Mouse (Mus musculus): ENCODE data around the gene Rbms3. TPM values are rescaled to one million over a fixed set of nuclear protein-coding genes. Genes with fewer than 3 reads are reported as not detected.

Gene Rbms3
- polyA plus RNA-seq, 1 experiment from 2014 or later, result 13.1 TPM

GRCm38 (mm10) chr9:117030837-117031236 is 598.9 kb downstream of the Rbms3 start:
- Histone ChIP-seq H3K9ac (ENCODE audit: low read depth, low read length) (no peak overlapping the region), H3K4me3 (ENCODE audit: low read depth, low read length) (no peak overlapping the region), H3K36me3 (ENCODE audit: control insufficient read depth, insufficient read depth) (no peaks in the 10 kb centered on the region), H3K9me3 (ENCODE audit: control insufficient read depth) (no peaks in the 10 kb centered on the region), H3K27ac (ENCODE audit: low read depth, low read length) (no peak overlapping the region), H3K27me3 (replicated peaks; ENCODE audit: control insufficient read depth, insufficient read depth, low read length) (no peaks in the 10 kb centered on the region), H3K4me2 (replicated peaks; ENCODE audit: low read depth) (peak overlapping the region; percentile 30), H3K4me1 (replicated peaks; ENCODE audit: control insufficient read depth, insufficient read depth, low read length) (no peaks in the 10 kb centered on the region)
- TF ChIP-seq CTCF (IDR thresholded peaks at IDR 0.05; ENCODE audit: low read depth), result peak; percentile 26; the same call in 1 of the 2 replicates
- peak; percentile 61 for ATAC-seq
- WGBS, result under 1% methylated on average over 6 of the region's 6 CpGs

- Histone ChIP-seq H3K4me1 (replicated peaks; ENCODE audit: control insufficient read depth, insufficient read depth, low read length) (no peaks in the 10 kb centered on the region), H3K27ac (ENCODE audit: low read depth, low read length) (no peak overlapping the region), H3K4me3 (ENCODE audit: low read depth, low read length) (no peak overlapping the region), H3K36me3 (ENCODE audit: control insufficient read depth, insufficient read depth) (no peaks in the 10 kb centered on the region), H3K9me3 (ENCODE audit: control insufficient read depth) (no peaks in the 10 kb centered on the region), H3K9ac (ENCODE audit: low read depth, low read length) (no peak overlapping the region), H3K4me2 (replicated peaks; ENCODE audit: low read depth) (no peak overlapping the region), H3K27me3 (replicated peaks; ENCODE audit: control insufficient read depth, insufficient read depth, low read length) (no peaks in the 10 kb centered on the region)
- 77% methylated on average over 1 of the region's 1 CpGs for WGBS
- no peak for ATAC-seq
- peak; percentile 33; the same call in 1 of the 2 replicates for TF ChIP-seq CTCF (IDR thresholded peaks at IDR 0.05; ENCODE audit: low read depth)
Measured at GRCm38 (mm10) chr9:117029953-117030352, 599.8 kb downstream of the Rbms3 start.

GRCm38 (mm10) chr9:117028586-117028985 is 601.1 kb downstream of the Rbms3 start:
- H3K36me3 ChIP-seq (ENCODE audit: control insufficient read depth, insufficient read depth), result no peaks in the 10 kb centered on the region
- H3K27me3 ChIP-seq (replicated peaks; ENCODE audit: control insufficient read depth, insufficient read depth, low read length), result no peaks in the 10 kb centered on the region
- WGBS, result 93% methylated on average over 4 of the region's 4 CpGs

GRCm38 (mm10) chr9:117022086-117022485 is 607.6 kb downstream of the Rbms3 start:
- ATAC-seq, result no peak
- Histone ChIP-seq H3K27ac (ENCODE audit: low read depth, low read length) (no peak overlapping the region), H3K4me2 (replicated peaks; ENCODE audit: low read depth) (no peak overlapping the region), H3K36me3 (ENCODE audit: control insufficient read depth, insufficient read depth) (no peaks in the 10 kb centered on the region), H3K27me3 (replicated peaks; ENCODE audit: control insufficient read depth, insufficient read depth, low read length) (no peaks in the 10 kb centered on the region), H3K9ac (ENCODE audit: low read depth, low read length) (no peak overlapping the region), H3K9me3 (ENCODE audit: control insufficient read depth) (no peaks in the 10 kb centered on the region), H3K4me1 (replicated peaks; ENCODE audit: control insufficient read depth, insufficient read depth, low read length) (peaks cover 3% of the 10 kb centered on the region; the same call in 1 of the 2 replicates), H3K4me3 (ENCODE audit: low read depth, low read length) (no peak overlapping the region)
- WGBS, result 88% methylated on average over 6 of the region's 6 CpGs
- TF ChIP-seq CTCF (IDR thresholded peaks at IDR 0.05; ENCODE audit: low read depth), result 0 out of 2 replicates have a peak, but pooled peaks have one; percentile 8

More at GRCm38 (mm10) chr9:117028586-117028985, 601.1 kb downstream of the Rbms3 start:
- Histone ChIP-seq H3K9ac (ENCODE audit: low read depth, low read length) (no peak overlapping the region), H3K4me3 (ENCODE audit: low read depth, low read length) (no peak overlapping the region), H3K27ac (ENCODE audit: low read depth, low read length) (no peak overlapping the region), H3K4me2 (replicated peaks; ENCODE audit: low read depth) (no peak overlapping the region), H3K4me1 (replicated peaks; ENCODE audit: control insufficient read depth, insufficient read depth, low read length) (no peaks in the 10 kb centered on the region), H3K9me3 (ENCODE audit: control insufficient read depth) (no peaks in the 10 kb centered on the region)
- no peak for ATAC-seq
- TF ChIP-seq CTCF (IDR thresholded peaks at IDR 0.05; ENCODE audit: low read depth), result no peak

- H3K9ac ChIP-seq (ENCODE audit: low read depth, low read length), result no peak overlapping the region
- H3K27me3 ChIP-seq (replicated peaks; ENCODE audit: control insufficient read depth, insufficient read depth, low read length), result no peaks in the 10 kb centered on the region
- no peaks in the 10 kb centered on the region for H3K9me3 ChIP-seq (ENCODE audit: control insufficient read depth)
- peaks cover 3% of the 10 kb centered on the region; the same call in 1 of the 2 replicates for H3K4me1 ChIP-seq (replicated peaks; ENCODE audit: control insufficient read depth, insufficient read depth, low read length)
- no peak overlapping the region for H3K27ac ChIP-seq (ENCODE audit: low read depth, low read length)
- no peak overlapping the region for H3K4me2 ChIP-seq (replicated peaks; ENCODE audit: low read depth)
- H3K36me3 ChIP-seq (ENCODE audit: control insufficient read depth, insufficient read depth), result no peaks in the 10 kb centered on the region
- H3K4me3 ChIP-seq (ENCODE audit: low read depth, low read length), result no peak overlapping the region
- ATAC-seq, result no peak
- no peak for TF ChIP-seq CTCF (IDR thresholded peaks at IDR 0.05; ENCODE audit: low read depth)
- 86% methylated on average over 3 of the region's 3 CpGs for WGBS
Measured at GRCm38 (mm10) chr9:117021506-117021905, 608.2 kb downstream of the Rbms3 start.

- no peaks in the 10 kb centered on the region for H3K27me3 ChIP-seq (replicated peaks; ENCODE audit: control insufficient read depth, insufficient read depth, low read length)
- no peak overlapping the region for H3K4me3 ChIP-seq (ENCODE audit: low read depth, low read length)
- TF ChIP-seq CTCF (IDR thresholded peaks at IDR 0.05; ENCODE audit: low read depth), result no peak
- no peaks in the 10 kb centered on the region for H3K36me3 ChIP-seq (ENCODE audit: control insufficient read depth, insufficient read depth)
- no peak overlapping the region for H3K27ac ChIP-seq (ENCODE audit: low read depth, low read length)
- ATAC-seq, result no peak
- peaks cover 3% of the 10 kb centered on the region; the same call in 1 of the 2 replicates for H3K4me1 ChIP-seq (replicated peaks; ENCODE audit: control insufficient read depth, insufficient read depth, low read length)
- no peaks in the 10 kb centered on the region for H3K9me3 ChIP-seq (ENCODE audit: control insufficient read depth)
- WGBS, result 98% methylated on average over 2 of the region's 2 CpGs
- H3K9ac ChIP-seq (ENCODE audit: low read depth, low read length), result no peak overlapping the region
- no peak overlapping the region for H3K4me2 ChIP-seq (replicated peaks; ENCODE audit: low read depth)
Measured at GRCm38 (mm10) chr9:117020216-117020615, 609.5 kb downstream of the Rbms3 start.
